Mouse (Mus musculus) embryo, embryonic 10.5 days (tissue): ENCODE data around the gene Mtus2.

Source experiments
- DNase-seq: peaks from one replicate; pipeline ENCODE4 v3.0.0-alpha.2; 2015; ENCODE audit warnings: low spot score

The Mtus2 gene

DNA sequence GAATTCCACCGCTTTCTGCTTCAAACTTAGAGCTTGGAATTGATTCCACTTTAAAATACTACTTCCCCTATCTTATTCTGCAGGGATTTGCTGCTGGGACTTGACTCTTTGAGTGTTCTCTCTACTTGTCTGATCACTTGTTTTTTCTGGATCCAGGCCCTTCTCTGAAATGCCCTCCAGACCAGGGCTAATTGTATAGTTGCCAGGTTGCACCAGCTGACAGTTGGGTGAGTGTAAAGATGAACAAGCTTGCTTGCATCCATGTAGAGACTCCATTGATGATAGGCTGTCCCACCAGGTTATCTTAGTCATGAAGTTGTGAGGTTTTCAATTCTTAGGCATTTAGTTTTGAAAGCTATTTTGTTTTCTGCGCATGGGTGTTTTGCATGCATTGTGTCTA, 92.2 kb downstream of the Mtus2 start:
- no peak for DNase-seq

DNA sequence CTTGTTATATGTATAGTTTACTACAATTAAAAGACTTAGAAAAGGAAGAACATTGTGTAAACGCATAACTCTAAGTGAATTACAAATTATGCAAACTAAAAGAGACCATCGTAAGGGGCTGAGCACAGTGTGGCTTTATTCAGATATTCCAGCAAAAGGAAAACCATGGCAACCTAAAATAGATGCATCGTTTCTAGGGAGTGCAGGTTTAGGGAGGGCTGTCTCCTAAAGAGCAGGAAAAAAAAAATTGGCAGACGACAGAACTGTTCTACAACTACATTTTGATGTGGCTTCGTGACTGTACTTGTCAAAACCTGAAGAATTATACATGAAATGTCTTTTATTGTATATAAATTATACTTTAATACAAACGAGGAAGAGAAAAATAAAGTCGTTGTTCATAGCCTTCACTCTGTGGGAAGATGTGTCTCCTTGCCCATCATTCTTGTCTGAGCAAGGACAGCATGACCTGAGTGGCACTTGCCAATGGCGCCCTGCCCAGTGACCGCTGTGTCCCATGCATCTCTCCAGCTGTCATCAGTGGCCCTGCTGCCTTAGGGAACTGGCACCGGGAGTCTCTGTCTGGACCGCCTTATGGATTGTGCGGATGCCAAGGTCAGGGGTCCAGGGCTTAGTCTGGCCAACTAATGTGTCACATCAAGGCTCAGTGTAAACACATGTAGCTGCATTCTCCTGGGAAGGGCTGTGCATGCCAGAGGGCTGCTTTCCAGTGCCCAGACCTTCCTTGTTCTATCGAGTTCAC, 95.9 kb downstream of the Mtus2 start:
- no peak for DNase-seq

DNA sequence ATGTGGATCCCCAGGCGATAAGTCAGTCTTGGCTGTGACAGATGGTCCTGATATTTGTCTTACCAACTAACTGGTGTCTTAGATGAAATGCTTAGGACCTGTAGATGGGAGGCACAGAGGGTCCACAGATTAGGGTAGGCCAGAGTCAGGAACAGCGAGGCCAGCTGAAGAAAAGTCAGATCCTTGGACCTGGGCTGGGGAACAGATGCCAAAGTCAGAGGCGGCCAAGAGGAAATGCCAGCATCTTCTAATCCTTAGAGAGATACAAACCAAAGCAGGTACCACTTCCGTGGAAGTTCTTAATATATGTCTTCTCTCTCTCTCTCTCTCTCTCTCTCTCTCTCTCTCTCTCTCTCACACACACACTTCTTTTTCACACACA, 96.5 kb downstream of the Mtus2 start:
- DNase-seq: no peak

DNA sequence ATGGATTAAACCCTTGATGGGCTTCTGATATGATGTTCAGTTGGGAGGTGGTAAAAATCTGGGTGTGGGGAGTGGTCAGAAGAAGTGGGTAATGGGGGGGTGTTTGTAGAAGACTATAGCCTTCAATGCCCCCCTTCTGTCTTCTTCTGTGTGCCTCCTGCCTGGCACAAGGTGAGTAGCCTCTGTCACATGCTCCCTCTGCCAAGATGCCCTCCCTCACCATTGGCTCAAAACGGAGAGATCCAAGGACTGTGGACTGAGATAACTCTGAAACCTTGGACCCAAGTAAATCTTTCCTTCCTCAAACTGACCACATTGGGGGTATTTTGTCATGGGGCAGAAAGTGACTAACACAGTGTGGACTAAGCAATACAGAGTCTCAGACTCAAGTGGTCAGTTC, 99.7 kb downstream of the Mtus2 start:
- DNase-seq: no peak

DNA sequence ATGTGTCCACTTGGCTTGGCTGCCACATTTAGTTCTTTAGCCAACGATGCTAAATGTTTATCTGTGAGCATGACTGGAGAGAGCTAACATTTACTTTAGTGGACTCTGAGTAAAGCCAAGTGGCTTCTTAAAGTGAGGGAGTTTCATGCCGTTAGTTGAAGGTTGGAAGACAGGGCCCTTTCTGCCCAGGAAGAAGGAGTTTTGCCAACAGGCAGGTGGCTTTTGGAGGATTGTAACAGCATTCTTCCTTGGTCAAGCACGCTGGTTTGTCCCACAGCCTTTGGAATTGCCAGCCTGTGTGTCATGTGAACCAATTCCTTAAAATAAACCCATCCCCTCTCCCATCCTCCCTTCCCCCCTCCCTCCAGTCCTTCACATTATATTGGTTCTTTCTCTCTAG, 100.3 kb downstream of the Mtus2 start:
- no peak for DNase-seq

DNA sequence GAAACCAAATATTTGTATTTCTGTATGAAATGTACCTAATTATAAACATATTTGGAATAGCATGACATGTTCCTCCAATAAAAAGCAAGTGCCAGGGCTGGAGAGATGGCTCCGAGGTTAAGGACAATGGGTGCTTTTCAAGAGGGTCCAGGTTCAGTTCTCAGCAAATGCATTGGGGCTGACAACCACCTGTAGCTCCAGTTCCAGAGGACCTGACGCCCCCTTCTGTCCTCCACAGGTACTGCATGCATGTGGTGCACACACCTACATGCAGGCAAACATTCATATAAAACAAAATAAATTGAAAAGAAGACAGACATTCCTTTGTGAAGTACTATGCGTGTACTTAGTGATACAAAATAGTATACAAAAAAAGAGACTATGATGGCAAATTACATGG, 102.2 kb downstream of the Mtus2 start:
- DNase-seq: no peak

DNA sequence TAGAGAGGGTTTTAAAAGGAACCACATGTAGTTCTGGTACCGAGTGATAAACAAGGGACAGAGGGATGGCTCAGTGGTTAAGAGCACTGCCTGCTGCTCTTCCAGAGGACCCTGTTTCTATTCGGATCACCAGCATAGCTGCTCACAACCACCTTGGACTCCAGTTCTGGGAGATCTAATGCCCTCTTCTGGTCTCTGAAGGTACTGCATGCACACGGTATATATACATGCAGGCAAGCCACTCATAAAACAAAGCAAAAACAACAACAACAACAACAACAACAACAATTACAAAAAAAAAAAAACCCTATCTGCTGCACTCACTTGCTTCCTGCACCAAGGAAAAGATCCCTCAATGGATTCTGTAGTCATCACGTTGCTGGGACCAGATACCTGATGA, 104.7 kb downstream of the Mtus2 start:
- DNase-seq: no peak

DNA sequence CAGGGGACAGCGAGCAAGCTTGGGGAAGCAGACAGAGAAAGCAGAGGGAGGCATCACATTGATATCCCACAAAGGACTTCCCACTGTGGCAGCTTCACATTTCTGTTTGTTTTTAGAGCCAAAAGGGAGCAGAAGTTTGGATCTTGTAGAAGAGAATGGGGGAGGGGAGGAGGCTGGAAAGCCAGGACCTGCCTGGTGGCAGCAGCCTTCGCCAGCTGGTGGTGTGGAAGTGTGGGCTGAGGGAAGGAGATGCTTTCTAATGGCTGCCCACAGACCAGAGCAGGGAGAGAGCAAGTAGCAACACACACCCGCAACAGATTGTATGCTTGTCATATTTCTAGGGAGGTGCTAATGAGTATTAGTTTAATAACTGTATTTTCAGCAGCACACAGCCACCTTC, 106.6 kb downstream of the Mtus2 start:
- DNase-seq: no peak

DNA sequence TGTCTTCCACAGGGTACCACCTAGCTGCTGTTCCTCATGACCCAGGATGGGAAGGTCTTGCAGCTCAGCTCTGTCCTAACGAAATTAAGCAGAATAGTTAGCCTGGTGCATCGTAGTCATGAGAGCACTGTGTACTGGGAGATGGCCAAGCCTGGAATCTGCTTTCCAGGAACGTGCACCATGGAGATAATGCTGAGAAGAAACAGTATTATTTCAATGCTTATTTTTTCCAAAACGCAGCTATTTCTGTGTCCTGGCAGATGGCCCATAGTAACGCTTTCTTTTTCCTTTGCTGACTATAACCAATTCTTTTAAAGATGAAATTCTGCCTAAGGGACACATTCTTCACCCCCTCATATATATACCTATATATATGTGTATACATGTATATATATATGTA, 108.1 kb downstream of the Mtus2 start:
- DNase-seq: no peak

DNA sequence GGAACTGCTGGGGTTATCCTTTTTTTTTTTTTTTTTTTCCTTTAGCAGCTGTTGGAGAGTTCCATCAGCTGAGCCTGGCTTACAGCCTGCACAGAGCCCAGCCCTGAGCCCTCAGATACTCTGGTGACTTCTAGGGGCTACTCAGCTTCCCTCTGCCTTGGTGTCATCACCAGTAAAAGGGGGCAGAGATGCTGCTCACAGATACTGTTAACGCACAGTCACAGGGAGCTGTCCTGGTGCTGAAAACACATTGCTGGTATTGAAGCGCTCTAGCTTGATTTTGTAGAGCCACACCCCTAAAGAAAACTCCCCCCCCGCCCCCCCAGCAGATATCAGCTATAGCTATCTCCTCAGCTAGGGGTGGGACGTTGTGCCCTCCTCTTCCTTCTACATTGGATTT, 112.8 kb downstream of the Mtus2 start:
- peak; percentile 78 for DNase-seq

DNA sequence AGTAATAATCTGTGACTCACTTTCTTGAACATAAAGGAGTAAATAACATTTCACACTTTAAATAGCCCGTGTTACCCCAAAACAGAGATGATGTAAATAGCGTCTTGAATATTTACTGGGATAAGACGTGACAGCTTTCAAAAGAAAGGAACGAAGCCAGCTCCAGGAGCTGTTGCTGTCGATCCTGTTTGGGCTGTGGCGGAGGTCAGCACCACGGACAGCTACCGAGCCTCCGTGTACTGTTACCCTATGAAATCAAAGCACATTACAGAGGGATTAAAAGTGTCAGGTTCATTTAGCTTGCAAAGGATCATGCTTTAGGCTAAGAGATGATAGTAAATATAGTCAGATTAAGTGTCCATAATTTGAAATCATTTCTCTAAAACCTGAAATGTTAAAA, 114.7 kb downstream of the Mtus2 start:
- peak; percentile 73 for DNase-seq

DNA sequence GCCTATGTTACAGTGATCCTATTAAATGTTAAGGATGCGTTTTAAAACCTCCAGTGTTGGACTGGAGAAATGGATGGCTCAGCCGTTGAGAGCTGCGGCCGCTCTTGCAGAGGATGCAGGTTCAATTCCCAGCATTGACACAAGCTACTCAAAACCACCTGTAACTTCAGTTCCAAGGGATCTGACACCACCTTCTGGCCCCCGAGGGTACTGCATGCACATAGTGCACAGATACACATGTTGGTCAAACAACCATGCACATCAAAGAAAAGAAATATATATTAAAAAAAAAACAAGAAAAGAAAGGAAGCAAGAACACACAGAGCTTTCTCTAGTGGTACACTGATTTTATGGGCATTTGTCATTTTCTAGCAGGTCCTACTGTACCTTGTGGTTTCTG, 116.3 kb downstream of the Mtus2 start:
- DNase-seq: no peak

DNA sequence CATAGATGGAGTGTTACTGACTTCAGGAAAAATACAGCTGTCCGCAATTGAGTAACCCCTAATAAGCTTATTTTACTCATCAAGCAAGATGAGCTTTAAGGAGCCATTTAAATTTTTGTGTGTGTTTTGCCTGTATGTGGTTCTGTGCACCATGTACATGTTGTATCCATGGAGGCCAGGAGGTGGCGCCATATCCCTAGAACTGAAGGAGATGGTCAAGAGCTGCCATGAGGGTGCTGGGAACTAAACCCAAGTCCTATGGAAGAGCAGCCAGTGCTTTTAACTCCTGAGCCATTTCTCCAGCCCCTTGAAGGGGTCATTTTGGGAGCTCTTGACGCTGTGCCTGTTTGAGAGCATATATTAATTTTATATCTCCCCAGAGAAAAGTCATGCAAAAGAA, 122.6 kb downstream of the Mtus2 start:
- no peak for DNase-seq

DNA sequence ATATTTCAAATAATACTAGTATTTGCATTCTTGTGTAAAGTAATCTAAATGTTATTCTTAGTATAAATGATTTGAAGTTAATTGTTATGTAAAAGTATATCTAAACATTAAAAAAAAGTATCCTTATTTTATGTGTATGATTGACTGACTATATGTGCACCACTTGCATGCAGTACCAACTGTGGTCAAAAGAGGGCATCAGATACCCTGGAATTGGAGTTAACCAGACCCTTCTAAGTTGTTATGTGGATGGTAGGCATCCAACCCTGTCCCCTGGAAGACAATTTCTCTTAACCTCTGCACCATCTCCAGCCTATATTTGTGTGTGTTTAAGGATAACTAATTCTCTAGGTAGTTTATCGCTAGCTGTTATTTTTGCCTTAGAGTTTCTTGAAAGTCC, 126.4 kb downstream of the Mtus2 start:
- DNase-seq: peak; percentile 26

DNA sequence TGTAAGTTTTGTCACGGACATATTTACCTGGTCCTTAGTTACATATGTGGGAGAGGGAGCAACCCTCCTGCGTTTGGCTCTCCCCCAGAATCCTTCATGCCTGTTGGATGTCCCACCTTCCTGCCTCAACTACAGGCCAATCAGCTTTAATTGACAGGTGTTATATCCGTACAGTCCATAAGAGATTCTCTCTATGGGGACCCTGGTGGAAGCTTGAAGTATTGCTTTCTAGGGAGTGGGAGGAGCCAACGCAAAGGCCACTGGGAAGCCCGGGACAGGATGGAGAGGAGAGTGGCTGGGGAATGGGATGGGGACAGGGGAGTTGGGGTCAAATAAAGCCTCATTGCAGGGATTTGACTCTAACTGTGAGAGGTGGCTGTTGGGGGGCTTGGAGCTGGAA, 127.6 kb downstream of the Mtus2 start:
- no peak for DNase-seq

DNA sequence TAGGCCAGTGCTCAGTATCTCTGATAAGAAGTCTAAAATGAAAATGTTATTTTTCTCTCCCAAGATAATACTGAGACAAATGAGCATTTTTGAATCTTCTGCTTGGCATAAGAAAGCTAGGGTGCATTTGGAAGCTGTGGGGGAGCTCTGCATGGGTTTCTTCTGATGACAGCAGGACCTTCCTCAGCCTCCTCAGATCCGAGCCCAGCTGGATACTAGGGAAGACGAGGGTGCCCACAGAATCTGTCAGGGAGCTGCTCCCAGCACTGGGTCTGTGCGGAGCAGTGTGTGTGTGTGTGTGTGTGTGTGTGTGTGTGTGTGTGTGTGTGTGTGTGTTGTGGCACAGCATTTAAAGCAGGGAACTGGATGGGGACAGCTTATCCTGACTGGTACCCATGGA, 130.7 kb downstream of the Mtus2 start:
- DNase-seq: no peak

DNA sequence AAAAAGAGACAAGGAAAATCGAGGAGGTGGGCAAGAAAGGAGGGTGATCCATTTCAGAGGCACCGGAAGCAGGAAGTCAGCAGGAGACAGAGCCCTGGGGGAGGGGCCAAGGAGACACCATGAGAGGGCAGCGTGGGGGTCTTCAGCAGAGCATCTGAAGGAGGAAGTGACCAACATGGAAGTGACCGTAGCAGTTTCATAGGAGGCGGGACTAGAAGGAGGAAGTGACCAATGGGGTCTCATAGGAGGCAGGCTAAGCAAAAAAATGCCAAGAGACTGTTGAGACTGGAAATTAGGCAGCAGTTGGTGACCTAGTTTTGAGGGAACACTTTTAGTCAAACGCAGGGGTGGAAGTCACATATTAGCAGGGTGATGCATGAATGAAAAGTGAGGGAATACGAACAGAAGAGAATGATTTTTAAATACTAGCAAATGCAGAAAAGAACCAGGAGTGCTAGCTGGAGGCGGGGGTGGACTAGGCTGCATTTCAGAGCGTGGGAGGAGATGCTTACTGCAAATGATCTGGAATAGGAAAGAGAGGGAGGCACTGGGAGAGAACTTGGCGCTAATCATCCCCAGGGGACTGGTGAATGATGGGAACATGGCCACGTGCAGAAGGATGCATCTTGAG, 133.2 kb downstream of the Mtus2 start:
- DNase-seq: no peak

DNA sequence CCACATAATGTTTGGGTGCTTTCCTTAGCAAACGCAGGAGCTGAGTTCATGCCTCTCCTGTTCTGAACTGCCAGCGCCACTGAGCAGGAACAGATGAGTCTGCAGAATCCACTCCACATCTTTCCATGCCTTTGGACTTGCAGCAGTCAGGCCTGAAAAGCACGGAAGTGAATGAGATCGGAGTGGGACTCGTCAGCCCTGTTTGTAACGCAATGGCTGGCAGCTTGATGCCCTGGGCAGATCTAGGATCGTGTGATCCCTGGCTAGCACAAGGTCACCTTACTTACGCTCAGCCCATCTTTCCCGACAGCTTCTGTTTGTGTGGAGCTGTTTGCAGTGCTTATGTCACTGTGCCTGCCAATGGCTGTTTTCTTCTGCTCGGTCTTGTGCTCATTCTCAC, 137.5 kb downstream of the Mtus2 start:
- DNase-seq: no peak

DNA sequence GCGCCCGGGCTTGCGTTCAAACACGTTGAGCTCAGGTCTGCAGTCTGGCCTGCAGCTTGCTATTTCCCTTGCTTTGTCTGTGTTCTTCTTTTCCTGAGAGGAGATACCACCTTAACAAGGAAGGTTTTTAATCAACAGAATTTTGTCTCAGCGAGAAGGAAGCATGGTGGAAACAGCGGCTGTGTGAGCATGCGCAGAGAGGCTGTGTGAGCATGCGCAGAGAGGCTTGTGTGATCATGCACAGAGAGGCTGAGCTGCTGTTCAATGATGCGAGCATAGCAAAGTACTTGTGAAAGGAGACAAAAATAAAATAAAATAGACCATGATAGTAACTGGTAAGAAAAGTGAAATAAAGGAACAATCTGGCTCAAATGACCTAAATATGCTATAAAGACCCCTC, 142.2 kb downstream of the Mtus2 start:
- no peak for DNase-seq

DNA sequence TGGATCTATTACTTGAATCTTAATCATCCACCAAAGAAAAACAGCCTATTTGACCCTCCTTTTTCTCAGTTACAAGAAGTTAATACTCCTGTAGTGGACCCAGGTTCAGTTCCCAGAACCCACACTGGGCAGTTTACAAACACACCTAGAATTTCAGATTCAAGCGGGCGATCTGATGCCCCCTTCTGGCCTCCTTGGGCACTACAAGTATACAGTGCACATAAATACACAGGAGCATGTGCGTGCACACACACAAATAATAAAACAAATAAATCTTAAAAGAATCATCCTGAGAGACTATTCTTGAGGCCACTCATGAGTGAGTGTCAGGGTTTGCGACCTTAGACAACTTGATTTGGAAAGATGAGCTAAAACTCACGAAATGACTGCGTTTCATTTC, 150.2 kb downstream of the Mtus2 start:
- DNase-seq: no peak

DNA sequence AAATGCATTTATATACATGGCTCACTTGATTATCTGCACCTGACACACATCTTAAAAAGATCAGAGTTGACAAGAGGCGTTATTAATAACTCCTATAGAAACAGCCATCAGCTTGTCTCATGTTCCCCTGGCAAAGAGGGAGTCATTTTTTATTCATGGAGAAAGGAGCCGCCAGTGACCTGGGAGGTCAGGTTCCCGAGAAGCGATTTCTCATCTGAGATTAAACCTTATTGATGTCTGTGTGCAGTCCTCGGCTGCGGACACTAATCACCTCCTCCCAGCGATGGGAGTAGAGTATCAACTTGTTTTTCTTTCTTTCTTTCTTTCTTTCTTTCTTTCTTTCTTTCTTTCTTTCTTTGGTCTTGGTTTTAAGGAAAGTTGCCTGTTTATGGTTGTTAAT, 150.8 kb downstream of the Mtus2 start:
- DNase-seq: peak; percentile 46

DNA sequence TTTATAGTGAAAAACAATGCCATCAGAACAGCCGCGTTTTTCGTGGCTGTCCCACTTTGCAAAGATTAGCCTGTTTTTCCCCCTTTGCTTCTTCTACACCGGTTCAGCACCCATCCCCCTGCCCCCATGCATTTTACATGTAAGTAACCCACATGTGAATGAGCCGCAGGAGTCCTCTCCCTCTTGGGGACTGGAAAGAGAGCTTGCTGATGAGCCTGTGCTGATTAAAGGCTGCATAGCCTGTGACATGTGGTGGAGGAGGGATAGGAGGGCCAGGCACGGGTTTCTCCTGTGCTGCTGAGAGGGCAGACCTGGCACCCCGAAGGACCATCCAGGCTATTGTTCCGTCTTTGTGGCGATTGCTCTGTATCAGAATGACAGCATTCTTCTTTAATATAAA, 151.2 kb downstream of the Mtus2 start:
- DNase-seq: no peak

DNA sequence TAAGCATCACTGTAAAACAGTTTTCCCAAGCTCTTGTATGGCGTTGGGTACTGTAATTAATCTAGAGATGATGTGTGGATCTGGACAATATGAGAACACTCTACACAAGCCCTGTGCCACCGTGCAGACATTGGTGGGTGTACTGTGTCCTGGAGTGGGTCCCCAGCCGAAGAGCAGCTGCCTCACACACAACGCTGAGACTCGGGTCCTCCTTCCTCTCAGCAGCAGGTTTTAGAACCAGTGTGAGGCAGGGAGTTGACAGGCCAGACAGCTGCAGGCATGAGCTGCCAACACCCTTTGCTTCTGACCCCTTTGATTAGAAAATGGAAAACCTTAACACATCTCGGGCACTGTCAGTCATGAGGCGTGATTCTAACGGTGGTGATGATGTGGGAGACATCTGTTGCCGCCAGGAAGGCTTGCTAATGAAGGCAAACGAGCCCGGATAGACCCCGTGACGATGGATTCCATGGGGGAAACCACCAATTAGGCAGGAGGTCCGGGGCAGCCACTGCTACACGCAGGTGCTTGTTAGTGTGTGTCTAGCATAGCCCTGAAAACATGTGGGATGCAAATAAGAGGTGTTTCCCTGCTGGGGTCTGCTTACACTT, 158.2 kb downstream of the Mtus2 start:
- DNase-seq: no peak

DNA sequence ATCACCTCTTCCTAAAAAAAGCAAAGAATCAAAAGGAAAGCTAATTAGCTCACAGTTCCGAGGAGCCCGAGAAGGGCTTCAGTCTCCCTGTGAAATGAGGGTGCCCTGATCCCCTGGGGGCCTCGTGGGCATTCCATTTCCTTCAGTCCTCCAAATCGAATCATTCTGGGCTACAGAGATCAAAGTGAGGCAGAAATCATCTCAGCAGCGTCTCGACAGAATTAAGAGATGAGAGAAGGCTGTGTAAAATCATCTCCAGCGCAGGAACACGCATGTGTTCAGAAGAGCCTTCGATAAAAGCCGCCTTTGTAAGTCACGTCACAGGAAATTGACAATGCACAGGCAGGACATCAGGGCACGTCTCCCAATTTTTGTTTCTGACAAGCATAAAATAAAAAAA, 167.2 kb downstream of the Mtus2 start:
- DNase-seq: no peak
